15 mouse cellular contexts compared by ENCODE assay signal in the genomic region with DNA sequence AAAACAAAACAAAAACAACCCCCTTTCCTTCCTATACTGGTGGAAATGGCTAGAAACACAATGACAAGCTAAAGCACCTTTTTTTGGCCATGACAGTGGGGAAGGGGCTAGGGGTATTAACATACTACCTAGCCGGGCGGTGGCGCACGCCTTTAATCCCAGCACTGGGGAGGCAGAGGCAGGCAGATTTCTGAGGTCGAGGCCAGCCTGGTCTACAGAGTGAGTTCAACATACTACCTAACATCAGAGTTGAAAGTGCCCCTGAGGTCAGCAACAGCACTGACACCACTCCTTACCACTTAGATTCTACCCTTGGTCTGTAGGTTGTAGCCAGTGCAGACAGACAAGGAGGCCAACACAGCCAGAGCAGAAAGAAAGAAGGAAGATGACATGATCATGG.
"Had no signal": no experiment of that assay in that cellular context is flagged by ENCODE, and none has a peak within 500 bp of the region (broad histone marks: within the 10 kb centered on the region; RNA-seq: fewer than 3 reads in every experiment).

No protein-coding gene starts in this region.

- H3K36me3 ChIP-seq: neural tube, embryonic 15.5 days; stomach, embryonic 15.5 days had no signal

- H3K9ac ChIP-seq: neural tube, embryonic 15.5 days; stomach, embryonic 15.5 days had no signal

- H3K4me2 ChIP-seq: neural tube, embryonic 15.5 days; stomach, embryonic 15.5 days had no signal

- H3K27me3 ChIP-seq: neural tube, embryonic 15.5 days; stomach, embryonic 15.5 days had no signal

- DNase-seq: retina, postnatal 1 day; right cerebral cortex, adult 18-20 months; right cerebral cortex, postnatal 14 days; right cerebral cortex, postnatal 25 days; right cerebral cortex, postnatal 4 days; spleen, adult 18-20 months; thymus, adult 18-20 months; thymus, adult 2 months; thymus, postnatal 14 days; thymus, postnatal 25 days; thymus, postnatal 36 days; thymus, postnatal 4 days had no signal

- H3K27ac ChIP-seq: neural tube, embryonic 15.5 days; stomach, embryonic 15.5 days; stomach, postnatal 0 days had no signal

- H3K4me3 ChIP-seq: neural tube, embryonic 15.5 days; stomach, embryonic 15.5 days had no signal

- H3K9me3 ChIP-seq: neural tube, embryonic 15.5 days; stomach, embryonic 15.5 days had no signal
